Mouse (Mus musculus) brain, embryonic 14.5 days (tissue): ENCODE measurements around the gene Gpr84.

ENCODE experiments used
- CTCF ChIP-seq: fragments of 200-500 bp; IDR thresholded peaks from 2 replicates; pipeline ENCODE4 v1.5.1; 2012; ENCODE audit warnings: inconsistent platforms, mild to moderate bottlenecking, moderate library complexity, borderline replicate concordance; ENCODE audit not compliant: insufficient read depth, insufficient read length; ENCODE audit errors: extremely low read depth
- POLR2A ChIP-seq: fragments of 200-500 bp; IDR thresholded peaks from 2 replicates; pipeline ENCODE4 v1.6.1; 2012; ENCODE audit warnings: mild to moderate bottlenecking, inconsistent platforms, borderline replicate concordance; ENCODE audit not compliant: poor library complexity, insufficient read depth, insufficient read length, severe bottlenecking; ENCODE audit errors: extremely low read depth

- TF ChIP-seq CTCF (no peak), POLR2A (no peak)
Measured at GRCm38 (mm10) chr15:103358278-103359121, 48.1 kb upstream of the Gpr84 start.
